Mouse (Mus musculus): ENCODE results near the gene Ttll8.

DNA sequence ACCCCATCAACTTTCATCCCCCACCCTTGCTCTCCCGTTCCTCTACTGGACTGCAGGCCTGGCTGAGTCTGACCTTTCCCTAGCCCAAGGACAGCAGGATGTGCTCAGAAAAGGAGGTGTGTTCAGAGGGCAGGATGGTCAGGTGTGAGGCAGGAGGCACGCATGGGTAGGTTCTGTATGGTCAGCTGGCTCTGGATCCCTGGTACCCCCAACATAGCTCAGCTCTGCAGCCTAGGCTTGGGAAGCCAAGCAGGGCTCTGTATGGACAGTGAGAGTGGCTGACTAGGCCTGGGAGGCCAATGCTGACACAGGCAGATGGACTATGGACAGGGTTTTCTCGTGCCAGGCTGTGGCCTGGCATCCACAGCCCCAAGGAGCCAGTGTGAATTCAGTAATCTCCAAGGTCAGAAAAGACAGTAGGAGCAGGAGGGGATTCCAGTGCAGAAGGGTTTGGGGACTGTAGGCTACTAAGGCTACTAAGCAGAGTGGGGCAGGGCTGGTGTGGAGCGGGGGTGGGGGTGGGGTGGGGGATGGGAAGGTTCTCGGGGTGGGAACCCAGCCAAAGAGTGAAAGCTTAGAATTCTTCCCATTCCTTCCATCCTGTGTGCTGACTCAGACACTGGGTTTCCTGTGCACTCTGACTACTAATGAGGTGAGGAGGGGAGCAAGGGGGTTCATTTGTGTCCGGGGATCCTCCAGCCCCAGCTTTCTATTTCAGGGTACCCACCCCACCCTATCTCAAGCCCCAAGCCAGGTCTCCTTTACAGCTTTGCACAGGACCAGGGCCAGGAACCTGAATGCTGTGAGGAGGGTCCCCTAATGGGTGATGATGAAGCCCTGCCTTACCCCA, 99.9 kb downstream of the Ttll8 start:
- TF ChIP-seq CTCF (IDR thresholded peaks at IDR 0.05; ENCODE audit: low read depth, low read length), result no peak
- TF ChIP-seq POLR2A (IDR thresholded peaks at IDR 0.05; ENCODE audit: borderline replicate concordance, low read depth, low read length), result no peak
